Mouse (Mus musculus): Measurements from ENCODE around the gene Hoxd9. TPM values are rescaled to one million over a fixed set of nuclear protein-coding genes. Genes with fewer than 3 reads are reported as not detected.

Gene Hoxd9
- polyA plus RNA-seq, 1 experiment from 2014 or later: 0.41 TPM

- Histone ChIP-seq H3K27me3 (ENCODE audit: control insufficient read depth, insufficient read depth, low read length) (peaks cover 89% of the 10 kb centered on the region), H3K9me3 (ENCODE audit: control insufficient read depth, low read depth, low read length) (no peaks in the 10 kb centered on the region), H3K9ac (replicated peaks; ENCODE audit: low read depth, low read length) (no peak overlapping the region), H3K27ac (ENCODE audit: low read length) (no peak overlapping the region), H3K4me1 (ENCODE audit: control insufficient read depth, insufficient read depth, low read length) (no peaks in the 10 kb centered on the region), H3K4me2 (replicated peaks; ENCODE audit: low read depth, low read length) (no peak overlapping the region), H3K36me3 (ENCODE audit: control insufficient read depth, insufficient read depth, low read length) (no peaks in the 10 kb centered on the region), H3K4me3 (ENCODE audit: low read depth, low read length) (no peak overlapping the region)
- under 1% methylated on average over 26 of the region's 26 CpGs for WGBS
- ATAC-seq (ENCODE audit: insufficient number of reproducible peaks, insufficient read depth, low FRiP score, low read depth): no peak
These were observed 17.9 kb upstream of the Hoxd9 start for GRCm38 (mm10) chr2:74679596-74679971.

- H3K4me1 ChIP-seq (ENCODE audit: control insufficient read depth, insufficient read depth, low read length): no peaks in the 10 kb centered on the region
- H3K9ac ChIP-seq (replicated peaks; ENCODE audit: low read depth, low read length): no peak overlapping the region
- no peak overlapping the region for H3K27ac ChIP-seq (ENCODE audit: low read length)
- ATAC-seq (ENCODE audit: insufficient number of reproducible peaks, insufficient read depth, low FRiP score, low read depth): no peak
- no peak overlapping the region for H3K4me3 ChIP-seq (ENCODE audit: low read depth, low read length)
- H3K27me3 ChIP-seq (ENCODE audit: control insufficient read depth, insufficient read depth, low read length): peaks cover 89% of the 10 kb centered on the region
- no peaks in the 10 kb centered on the region for H3K9me3 ChIP-seq (ENCODE audit: control insufficient read depth, low read depth, low read length)
- H3K4me2 ChIP-seq (replicated peaks; ENCODE audit: low read depth, low read length): no peak overlapping the region
- WGBS: 1% methylated on average over 23 of the region's 23 CpGs
- H3K36me3 ChIP-seq (ENCODE audit: control insufficient read depth, insufficient read depth, low read length): no peaks in the 10 kb centered on the region
These were observed 17.5 kb upstream of the Hoxd9 start for GRCm38 (mm10) chr2:74679980-74680379.

GRCm38 (mm10) chr2:74680561-74681398 lies 16.7 kb upstream of the Hoxd9 start:
- 2% methylated on average over 21 of the region's 21 CpGs for WGBS
- H3K36me3 ChIP-seq (ENCODE audit: control insufficient read depth, insufficient read depth, low read length): no peaks in the 10 kb centered on the region
- no peak overlapping the region for H3K9ac ChIP-seq (replicated peaks; ENCODE audit: low read depth, low read length)
- H3K4me2 ChIP-seq (replicated peaks; ENCODE audit: low read depth, low read length): no peak overlapping the region
- no peaks in the 10 kb centered on the region for H3K4me1 ChIP-seq (ENCODE audit: control insufficient read depth, insufficient read depth, low read length)
- no peak overlapping the region for H3K27ac ChIP-seq (ENCODE audit: low read length)
- H3K9me3 ChIP-seq (ENCODE audit: control insufficient read depth, low read depth, low read length): no peaks in the 10 kb centered on the region
- no peak overlapping the region for H3K4me3 ChIP-seq (ENCODE audit: low read depth, low read length)
- no peak for ATAC-seq (ENCODE audit: insufficient number of reproducible peaks, insufficient read depth, low FRiP score, low read depth)
- H3K27me3 ChIP-seq (ENCODE audit: control insufficient read depth, insufficient read depth, low read length): peaks cover 91% of the 10 kb centered on the region

DNA sequence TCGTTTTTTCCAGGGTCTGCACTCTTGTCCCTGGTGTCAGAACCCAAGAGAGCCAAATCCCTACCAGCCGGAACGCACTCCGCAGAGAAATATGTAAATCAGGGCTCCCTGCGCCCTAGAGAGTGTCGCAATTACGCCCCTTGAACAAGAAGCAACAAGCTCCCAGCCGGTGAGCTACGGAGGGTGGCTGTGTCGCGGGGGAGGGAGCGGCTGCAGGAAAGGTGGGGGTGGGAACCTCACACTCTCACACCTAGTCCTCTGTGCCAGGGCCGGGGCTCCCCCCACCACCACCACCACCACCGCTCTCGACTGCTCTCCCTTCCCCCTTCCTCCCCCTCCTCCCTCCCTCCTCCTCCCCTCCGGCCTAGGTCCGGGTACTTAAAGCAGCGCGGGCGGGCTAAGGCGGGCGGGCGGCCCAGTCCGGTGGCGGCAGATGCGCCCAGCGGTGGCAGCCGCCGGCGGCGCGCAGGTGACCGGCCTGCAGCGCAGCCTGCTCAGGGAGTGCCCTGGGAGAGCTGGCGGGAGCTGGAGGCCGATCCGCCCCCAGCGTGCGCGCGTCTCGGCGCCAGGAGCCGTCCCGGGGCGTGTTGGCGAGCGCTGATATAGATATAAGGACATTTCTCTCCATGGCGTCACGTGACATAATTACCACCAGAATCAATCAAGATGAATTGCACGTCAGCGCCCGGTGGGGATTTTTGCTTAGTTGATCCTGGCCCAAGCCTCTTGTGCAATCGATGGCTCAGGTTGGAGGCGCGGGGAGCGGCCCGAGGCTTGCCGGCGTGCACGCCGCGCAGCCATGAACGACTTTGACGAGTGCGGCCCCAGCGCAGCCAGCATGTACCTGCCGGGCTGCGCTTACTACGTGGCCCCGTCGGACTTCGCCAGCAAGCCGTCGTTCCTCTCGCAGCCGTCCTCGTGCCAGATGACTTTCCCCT lies 15.7 kb upstream of the Hoxd9 start:
- no peaks in the 10 kb centered on the region for H3K4me1 ChIP-seq (ENCODE audit: control insufficient read depth, insufficient read depth, low read length)
- H3K9ac ChIP-seq (replicated peaks; ENCODE audit: low read depth, low read length): no peak overlapping the region
- under 1% methylated on average over 65 of the region's 78 CpGs for WGBS
- no peak overlapping the region for H3K27ac ChIP-seq (ENCODE audit: low read length)
- peak overlapping the region; percentile 23; the same call in 1 of the 2 replicates for H3K4me2 ChIP-seq (replicated peaks; ENCODE audit: low read depth, low read length)
- H3K9me3 ChIP-seq (ENCODE audit: control insufficient read depth, low read depth, low read length): no peaks in the 10 kb centered on the region
- H3K27me3 ChIP-seq (ENCODE audit: control insufficient read depth, insufficient read depth, low read length): peaks cover 89% of the 10 kb centered on the region
- 0 out of 2 replicates have a peak, but pooled peaks have one; percentile 15 for ATAC-seq (ENCODE audit: insufficient number of reproducible peaks, insufficient read depth, low FRiP score, low read depth)
- H3K4me3 ChIP-seq (ENCODE audit: low read depth, low read length): peak overlapping the region; percentile 11
- H3K36me3 ChIP-seq (ENCODE audit: control insufficient read depth, insufficient read depth, low read length): no peaks in the 10 kb centered on the region

- Histone ChIP-seq H3K9ac (replicated peaks; ENCODE audit: low read depth, low read length) (no peak overlapping the region), H3K27me3 (ENCODE audit: control insufficient read depth, insufficient read depth, low read length) (peaks cover 90% of the 10 kb centered on the region), H3K9me3 (ENCODE audit: control insufficient read depth, low read depth, low read length) (no peaks in the 10 kb centered on the region), H3K36me3 (ENCODE audit: control insufficient read depth, insufficient read depth, low read length) (no peaks in the 10 kb centered on the region), H3K27ac (ENCODE audit: low read length) (no peak overlapping the region), H3K4me1 (ENCODE audit: control insufficient read depth, insufficient read depth, low read length) (no peaks in the 10 kb centered on the region), H3K4me3 (ENCODE audit: low read depth, low read length) (peak overlapping the region; percentile 11), H3K4me2 (replicated peaks; ENCODE audit: low read depth, low read length) (peak overlapping the region; percentile 23; the same call in 1 of the 2 replicates)
- WGBS: 0% methylated on average over 50 of the region's 51 CpGs
- no peak for ATAC-seq (ENCODE audit: insufficient number of reproducible peaks, insufficient read depth, low FRiP score, low read depth)
These were observed 14.7 kb upstream of the Hoxd9 start for GRCm38 (mm10) chr2:74682796-74683195.

DNA sequence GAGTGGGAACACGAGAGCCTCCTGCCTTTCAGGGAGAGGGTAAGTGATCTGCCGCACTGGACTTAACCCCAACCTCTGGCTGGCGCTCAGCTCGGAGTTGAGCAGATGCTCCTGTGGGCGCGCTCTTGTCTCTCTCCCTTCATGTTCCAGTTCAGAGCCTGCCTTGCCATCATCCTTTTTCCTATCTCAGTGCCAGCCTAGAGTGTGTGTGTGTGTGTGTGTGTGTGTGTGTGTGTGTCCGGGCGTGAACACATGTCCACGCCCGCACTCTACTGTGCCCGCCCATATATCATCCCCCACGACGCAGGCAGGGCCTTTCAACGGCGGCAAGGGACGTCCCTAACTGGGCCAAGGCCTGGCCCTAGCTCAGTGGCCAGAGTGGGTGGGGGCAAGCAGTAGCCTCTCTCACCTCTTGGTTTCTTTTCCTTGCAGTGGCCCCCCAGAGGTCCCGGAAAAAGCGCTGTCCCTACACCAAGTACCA lies 14.0 kb upstream of the Hoxd9 start:
- no peak overlapping the region for H3K27ac ChIP-seq (ENCODE audit: low read length)
- no peak for ATAC-seq (ENCODE audit: insufficient number of reproducible peaks, insufficient read depth, low FRiP score, low read depth)
- H3K4me1 ChIP-seq (ENCODE audit: control insufficient read depth, insufficient read depth, low read length): no peaks in the 10 kb centered on the region
- WGBS: 3% methylated on average over 18 of the region's 18 CpGs
- no peak overlapping the region for H3K4me2 ChIP-seq (replicated peaks; ENCODE audit: low read depth, low read length)
- no peaks in the 10 kb centered on the region for H3K9me3 ChIP-seq (ENCODE audit: control insufficient read depth, low read depth, low read length)
- H3K36me3 ChIP-seq (ENCODE audit: control insufficient read depth, insufficient read depth, low read length): no peaks in the 10 kb centered on the region
- no peak overlapping the region for H3K4me3 ChIP-seq (ENCODE audit: low read depth, low read length)
- peaks cover 89% of the 10 kb centered on the region for H3K27me3 ChIP-seq (ENCODE audit: control insufficient read depth, insufficient read depth, low read length)
- H3K9ac ChIP-seq (replicated peaks; ENCODE audit: low read depth, low read length): no peak overlapping the region

GRCm38 (mm10) chr2:74684106-74684505 lies 13.4 kb upstream of the Hoxd9 start:
- Histone ChIP-seq H3K4me3 (ENCODE audit: low read depth, low read length) (no peak overlapping the region), H3K36me3 (ENCODE audit: control insufficient read depth, insufficient read depth, low read length) (no peaks in the 10 kb centered on the region), H3K27me3 (ENCODE audit: control insufficient read depth, insufficient read depth, low read length) (peaks cover 85% of the 10 kb centered on the region), H3K27ac (ENCODE audit: low read length) (no peak overlapping the region), H3K4me2 (replicated peaks; ENCODE audit: low read depth, low read length) (no peak overlapping the region), H3K9ac (replicated peaks; ENCODE audit: low read depth, low read length) (no peak overlapping the region), H3K9me3 (ENCODE audit: control insufficient read depth, low read depth, low read length) (no peaks in the 10 kb centered on the region), H3K4me1 (ENCODE audit: control insufficient read depth, insufficient read depth, low read length) (no peaks in the 10 kb centered on the region)
- 1% methylated on average over 12 of the region's 12 CpGs for WGBS
- ATAC-seq (ENCODE audit: insufficient number of reproducible peaks, insufficient read depth, low FRiP score, low read depth): no peak

DNA sequence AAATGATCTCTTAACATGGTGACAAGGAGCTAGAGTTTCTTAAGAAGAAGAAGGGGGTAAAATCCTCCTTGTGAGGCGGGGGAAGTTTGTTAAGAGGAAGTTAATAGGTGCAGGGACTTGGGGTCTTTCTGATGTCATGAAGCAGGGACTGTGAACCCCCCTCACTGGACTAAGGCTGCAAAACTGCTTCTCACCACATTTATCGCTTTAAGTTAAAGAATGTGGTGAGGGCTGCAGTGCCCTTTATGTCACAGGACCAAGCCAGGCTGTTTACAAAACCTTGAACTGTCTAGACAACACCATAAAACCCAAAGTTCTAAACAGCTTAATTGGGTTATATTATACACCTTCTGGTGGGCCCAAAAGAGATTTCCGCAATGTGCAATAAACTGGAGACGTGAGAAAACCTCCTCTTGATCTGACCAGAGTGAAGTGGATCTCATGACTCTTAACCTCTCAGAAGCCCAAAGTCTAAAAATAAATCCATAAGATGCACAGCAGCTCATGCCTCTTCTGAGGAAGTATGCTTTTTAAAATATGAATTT lies 12.4 kb upstream of the Hoxd9 start:
- Histone ChIP-seq H3K36me3 (ENCODE audit: control insufficient read depth, insufficient read depth, low read length) (no peaks in the 10 kb centered on the region), H3K27ac (ENCODE audit: low read length) (no peak overlapping the region), H3K27me3 (ENCODE audit: control insufficient read depth, insufficient read depth, low read length) (peaks cover 85% of the 10 kb centered on the region), H3K9ac (replicated peaks; ENCODE audit: low read depth, low read length) (no peak overlapping the region), H3K4me2 (replicated peaks; ENCODE audit: low read depth, low read length) (no peak overlapping the region), H3K4me1 (ENCODE audit: control insufficient read depth, insufficient read depth, low read length) (no peaks in the 10 kb centered on the region), H3K4me3 (ENCODE audit: low read depth, low read length) (no peak overlapping the region), H3K9me3 (ENCODE audit: control insufficient read depth, low read depth, low read length) (no peaks in the 10 kb centered on the region)
- WGBS: 7% methylated on average over 4 of the region's 4 CpGs
- no peak for ATAC-seq (ENCODE audit: insufficient number of reproducible peaks, insufficient read depth, low FRiP score, low read depth)

Measured in stomach, embryonic 14.5 days (tissue).